Mouse (Mus musculus): ENCODE results near the gene Defb25.

The Defb25 gene

DNA sequence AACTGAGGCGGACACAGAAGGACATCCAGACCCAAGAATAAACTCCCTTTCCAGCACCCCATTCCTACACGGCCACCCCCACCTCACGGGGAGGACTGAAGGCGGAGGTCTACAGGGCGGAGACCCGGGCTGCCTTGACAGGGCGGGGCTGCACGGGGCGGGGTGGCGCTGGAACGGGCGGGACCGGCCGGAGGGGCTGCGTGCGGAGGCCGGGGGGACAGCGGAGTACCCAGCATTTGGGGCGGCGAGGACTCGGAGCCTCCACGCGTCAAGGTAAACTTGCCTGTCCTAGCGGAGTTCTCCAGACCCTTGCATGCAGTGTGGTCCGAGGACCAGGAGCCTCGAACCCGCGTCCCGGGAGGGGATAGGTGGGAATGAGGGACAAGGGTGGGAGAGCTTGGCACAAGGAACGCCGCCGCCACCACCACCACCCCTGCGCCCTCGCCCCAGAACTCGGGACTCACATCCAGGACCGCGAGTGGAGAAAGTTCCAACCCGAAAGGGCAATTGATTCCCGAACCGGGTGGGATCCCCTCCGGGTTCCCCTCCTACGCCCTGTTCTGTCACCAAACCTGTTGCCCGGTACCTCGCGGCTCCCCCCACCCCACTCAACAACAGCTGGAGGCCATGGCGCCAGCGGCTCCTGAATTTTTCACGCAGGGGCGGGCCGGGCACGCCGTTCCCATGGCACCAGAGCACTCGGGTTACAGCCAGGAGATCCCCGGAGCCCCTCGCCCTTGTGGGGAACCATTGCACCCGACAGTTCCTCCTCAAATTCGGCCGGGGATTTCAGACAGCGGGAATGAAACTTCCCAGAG lies 4.1 kb upstream of the Defb25 start, which contains the start of gene Rem1:
TSS of gene Rem1 (plus strand) at position 178 of the 818 bp plus-strand sequence.
- DNase-seq: no peak

DNA sequence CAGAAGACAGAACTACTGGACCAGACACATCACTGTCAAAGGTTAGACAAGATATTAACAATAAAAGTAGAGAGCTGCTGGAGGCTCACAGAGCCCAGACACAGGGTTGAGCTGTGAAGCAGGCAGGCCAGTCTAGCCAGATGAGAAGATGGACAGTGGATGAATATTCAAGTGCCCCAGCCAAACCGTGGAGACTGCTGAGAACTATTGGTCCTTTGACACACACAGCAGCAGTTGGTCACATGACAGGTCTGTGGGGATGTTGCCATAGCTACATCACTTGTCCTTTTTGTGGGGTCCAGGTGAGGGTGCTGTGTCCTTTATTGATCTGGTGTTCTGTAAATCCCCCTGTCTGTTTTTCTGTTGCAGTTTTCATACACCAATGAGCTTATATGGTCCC lies 2.4 kb upstream of the Defb25 start:
- no peak for DNase-seq

GRCm38 (mm10) chr2:152624566-152624965 lies 1.7 kb upstream of the Defb25 start:
- no peak for DNase-seq

DNA sequence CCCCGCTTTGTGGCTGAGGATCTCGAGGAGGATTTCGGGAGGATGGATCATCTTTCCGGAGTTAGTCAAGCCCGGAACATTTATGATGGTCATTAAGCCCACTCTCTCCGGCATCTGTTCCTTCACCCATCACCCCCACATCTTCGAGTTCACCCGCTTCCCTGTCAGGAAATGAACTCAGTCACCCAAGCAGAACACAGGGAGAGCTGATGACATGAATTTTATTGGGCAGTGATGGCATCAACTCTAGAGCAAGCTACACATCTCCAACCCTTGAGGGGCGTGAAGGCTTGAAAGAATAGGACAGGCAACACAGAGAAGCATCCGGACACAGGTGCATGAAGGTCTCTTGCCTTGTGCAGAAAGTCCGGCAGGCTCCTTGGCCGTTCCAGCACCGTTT lies 702 bp downstream of the Defb25 start:
- no peak for DNase-seq

DNA sequence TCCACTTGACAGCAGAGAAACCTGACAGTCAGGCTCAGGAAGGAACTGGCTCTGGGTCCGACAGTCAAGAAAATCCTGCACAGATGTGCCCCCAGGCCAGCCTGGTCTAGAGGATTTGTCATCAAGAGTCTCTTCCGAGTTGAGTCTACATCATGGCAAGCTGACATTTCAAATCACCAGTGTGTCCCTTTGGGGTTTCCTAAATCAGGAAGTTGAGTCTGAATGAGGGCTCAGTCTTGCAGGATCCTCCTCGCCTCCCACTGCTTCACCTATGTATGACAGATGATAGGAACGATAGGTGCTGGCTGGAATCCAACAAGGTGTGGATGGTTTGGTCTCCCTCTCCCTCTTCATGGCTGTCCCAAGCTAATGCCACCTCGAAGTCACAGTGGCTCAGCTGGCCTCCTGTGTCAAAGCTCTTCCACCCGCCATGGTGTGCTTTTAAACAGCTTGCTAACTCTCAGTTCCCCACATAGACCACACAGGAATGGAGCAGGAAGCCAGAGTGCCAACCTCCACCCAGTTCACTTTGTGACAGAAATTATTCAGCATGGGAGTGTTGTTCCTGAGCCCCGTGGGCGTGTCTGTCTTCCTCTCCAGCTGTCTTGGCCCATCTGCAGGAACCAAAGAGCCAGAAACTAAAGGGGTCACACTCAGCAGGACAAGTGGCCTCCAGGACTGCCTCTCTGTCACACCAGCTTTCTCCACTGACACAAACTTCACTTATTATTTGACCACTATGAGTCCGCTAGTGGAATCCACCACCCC lies 2.3 kb downstream of the Defb25 start:
- no peak for DNase-seq

GRCm38 (mm10) chr2:152617374-152617773 lies 5.5 kb downstream of the Defb25 start:
- no peak for DNase-seq

DNA sequence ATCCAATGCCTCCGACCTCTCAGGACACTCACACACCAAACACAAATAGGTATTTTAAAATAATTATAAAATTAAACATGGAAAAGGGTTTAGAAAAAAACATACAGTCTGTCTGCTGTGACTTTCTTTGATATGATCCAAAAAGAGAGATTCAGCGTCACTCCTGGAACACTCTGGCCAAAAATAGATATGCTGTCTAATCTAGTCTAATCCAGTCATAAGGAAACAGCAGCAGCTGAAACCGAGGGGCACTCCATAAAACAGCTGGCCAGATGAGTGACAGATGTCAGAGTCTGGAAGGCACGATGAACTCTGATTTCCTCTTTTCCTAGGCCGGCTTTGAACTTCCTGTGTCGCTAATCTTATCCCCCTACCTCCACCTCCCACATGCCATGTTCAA lies 6.4 kb downstream of the Defb25 start:
- DNase-seq: no peak

DNA sequence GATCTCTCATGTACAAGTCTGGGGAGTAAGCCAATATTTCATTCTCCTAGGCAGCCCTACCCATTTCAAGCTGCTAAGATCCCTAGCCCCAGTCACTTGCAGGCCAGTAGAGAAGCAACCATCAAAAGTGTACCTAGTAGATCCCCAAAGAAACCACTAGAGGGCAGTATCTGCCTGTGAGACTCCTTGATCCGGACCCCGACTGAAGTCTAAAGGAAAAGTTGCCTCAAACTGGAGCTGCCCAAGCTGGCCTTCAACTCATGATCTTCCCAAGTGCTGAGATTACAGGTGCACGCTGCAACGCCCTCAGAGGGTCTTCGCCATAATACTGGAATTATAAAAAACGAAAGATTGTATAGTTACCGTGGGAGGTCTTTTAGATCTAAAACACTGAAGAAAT lies 7.3 kb downstream of the Defb25 start:
- DNase-seq: peak in 1 of 2 experiments; percentile 21

GRCm38 (mm10) chr2:152612193-152612592 lies 10.7 kb downstream of the Defb25 start:
- no peak for DNase-seq

- DNase-seq: no peak
Observed at GRCm38 (mm10) chr2:152608719-152609118, 14.1 kb downstream of the Defb25 start.

DNA sequence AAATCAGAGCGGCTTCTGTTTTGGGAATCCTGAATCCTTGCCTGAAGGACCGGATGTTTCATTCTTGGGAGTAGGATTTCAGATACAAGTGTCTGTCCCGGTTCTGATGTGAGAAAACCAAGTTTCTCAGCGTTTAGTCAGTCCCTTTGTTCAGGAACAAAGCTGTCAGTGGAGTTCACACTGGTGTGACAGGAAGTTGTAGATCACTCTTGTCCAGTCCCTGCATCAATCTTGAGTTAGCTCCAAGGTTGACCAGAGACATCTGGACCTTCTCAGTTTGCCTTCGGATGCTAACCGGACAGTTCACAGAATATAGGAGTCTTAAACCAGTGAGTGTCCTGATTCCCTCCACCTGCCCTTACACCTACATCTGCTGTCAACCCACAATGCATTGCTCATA lies 15.1 kb downstream of the Defb25 start:
- DNase-seq: no peak

- DNase-seq: peak in 1 of 2 experiments; percentile 28
Observed at GRCm38 (mm10) chr2:152604057-152604456, 18.8 kb downstream of the Defb25 start, which contains the start of gene Defb36. Gene Defb36 (plus strand): TSS chr2:152604327.

DNA sequence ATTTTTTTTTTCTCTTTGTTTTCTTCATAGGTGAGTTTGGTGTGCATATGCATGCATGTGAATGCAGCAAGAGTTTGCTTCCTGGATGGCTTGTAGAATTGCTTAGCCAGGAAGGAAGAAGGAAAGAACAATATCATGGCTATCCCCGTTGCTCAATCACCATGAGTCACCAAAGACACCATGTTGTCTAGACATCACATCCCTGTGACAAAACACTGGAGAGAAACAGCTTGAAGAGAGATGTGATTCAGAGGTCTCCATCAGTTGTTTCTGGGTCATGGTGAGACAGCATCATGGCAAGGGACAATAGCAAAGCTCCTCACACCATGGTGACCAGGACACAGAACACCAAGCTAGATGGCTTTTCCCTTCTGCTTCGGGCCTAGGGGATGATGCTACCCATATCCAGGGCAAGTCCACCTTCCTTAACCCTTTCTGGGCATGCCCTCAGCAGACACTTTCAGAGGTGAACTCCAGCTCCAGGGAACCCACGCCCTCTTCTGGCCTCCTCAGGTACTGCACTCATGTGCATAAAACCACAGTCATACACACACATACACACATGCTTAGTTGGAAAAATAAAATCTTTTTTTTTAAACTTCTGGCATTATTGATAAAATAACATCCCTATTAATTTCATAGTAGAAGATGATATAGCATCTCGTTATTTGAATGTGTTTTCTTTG lies 21.4 kb downstream of the Defb25 start:
- DNase-seq: no peak

DNA sequence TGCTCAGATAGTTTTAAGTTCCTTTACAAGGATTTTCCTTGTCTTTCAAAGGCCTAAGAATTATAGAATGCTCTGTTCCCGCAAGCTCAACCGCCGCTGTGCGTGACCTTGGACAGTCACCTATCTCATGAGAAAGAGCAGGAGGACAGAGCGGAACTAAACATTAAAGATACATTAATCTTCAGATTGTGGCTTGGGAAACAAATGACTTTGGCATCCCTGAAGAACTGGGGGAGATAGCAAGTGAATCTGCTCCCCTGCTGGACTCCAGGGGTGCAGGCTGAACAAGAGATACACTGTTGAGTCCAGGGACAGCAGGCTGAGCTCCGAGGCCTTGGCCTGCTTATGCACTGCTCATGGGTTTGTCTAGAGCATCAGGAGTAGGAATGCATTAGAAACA lies 22.8 kb downstream of the Defb25 start:
- no peak for DNase-seq

DNA sequence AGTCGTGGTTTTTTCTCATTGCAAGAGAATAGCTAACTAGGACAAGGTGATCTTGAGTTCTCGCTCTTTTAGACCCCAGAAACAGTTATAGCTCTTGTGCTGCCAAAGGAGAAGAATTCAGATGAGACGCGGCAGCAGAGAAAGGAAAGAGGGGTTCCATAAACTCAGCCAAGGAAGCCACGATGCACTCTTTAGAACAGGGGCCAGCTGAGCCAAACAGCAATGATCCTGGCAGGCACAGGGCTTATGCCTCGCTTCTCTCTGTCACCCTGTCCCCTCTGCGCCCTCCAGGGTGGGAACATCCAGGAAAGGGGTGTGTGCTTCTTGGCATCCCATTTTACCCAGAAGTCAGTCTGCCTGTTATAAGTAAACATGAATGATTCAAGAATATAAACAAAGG lies 23.6 kb downstream of the Defb25 start, which contains the start of gene Defb45:
TSS of gene Defb45 (minus strand) at position 101 of the 400 bp plus-strand sequence.
- no peak for DNase-seq

DNA sequence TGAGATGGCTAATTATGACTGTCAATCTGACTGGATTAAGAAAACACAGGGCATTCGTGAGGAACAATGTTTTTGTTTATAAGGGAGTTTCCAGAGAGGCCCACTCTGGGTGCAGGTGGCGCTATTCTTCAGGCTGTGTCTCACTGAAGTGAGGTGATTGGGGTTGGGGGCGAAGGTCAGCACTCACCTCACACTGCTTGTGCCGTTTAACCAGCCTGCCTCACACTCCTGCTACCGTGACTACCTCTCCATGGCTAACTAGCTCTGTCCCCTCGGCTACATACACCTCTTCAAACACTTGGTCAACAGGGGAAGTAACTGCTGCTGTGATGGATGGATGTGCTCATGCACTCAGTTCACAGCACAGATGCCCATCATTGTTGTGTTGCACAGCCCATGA lies 33.8 kb downstream of the Defb25 start:
- DNase-seq: no peak

DNA sequence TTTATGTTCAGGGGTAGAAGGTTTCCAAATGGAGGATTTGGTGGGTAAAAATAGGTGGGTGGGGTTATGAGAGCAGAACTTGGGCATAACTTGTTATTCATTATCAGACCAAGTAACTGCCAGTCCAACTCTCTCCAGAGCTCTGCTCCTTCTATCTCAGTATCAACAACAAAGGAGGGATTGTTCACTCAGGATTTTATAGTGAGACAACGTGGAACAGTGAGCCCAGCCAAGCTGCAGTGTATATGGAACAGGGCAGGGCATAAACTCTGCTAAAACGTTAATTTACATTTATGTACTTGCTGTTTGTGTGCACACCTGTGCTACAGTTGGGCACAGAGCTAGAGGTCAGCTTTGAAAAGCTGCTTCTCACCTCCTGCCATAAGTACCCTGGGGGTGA lies 34.4 kb downstream of the Defb25 start:
- DNase-seq: no peak

DNA sequence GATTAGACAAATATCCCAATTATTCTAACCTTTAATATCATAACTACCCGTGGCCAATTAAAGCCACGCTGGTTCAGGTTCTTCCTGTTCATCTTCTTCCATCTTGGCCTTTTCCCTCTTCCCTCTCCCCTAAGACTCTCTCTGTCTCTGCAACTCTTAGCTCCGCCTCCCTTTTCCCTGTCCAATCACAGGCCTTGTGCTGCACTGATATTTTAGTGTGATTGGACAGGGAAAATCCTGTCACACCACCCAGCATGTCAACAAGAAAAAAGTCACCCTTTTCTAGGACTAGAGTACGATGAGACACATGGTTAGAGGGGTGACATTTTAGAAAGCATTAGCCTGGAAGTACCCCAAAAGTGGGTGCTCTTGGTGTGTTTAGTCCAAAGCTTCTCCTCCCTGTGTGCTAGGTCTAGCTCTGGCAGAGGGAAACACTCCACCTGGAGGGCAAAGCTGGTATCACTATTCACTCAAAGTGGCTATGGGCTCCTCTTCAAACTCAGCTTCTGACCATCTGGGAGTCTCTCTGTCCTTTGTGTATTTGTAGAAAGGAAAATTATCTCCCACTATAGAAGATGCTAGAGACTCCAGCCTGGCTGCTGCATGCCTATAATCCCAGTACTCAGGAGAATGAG lies 35.8 kb downstream of the Defb25 start:
- DNase-seq: no peak

DNA sequence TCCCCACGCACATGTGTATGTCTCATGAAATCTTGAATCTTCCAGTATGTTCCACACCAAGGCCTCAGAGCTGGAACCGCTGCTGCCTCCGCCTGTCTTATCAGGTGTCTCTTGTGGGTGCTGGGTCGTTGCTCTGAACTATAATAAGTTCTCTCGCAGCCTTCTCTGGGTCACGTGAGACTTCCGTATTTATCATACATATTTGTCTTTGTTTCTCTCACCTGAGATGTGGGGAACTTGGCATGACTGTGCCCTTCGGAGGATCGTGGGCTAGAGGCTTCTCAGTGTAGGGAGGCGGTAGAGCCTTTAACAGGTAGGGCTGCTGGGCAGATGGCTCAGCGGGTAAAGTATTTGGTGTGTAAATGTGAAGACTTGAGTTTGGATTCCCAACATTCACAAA lies 42.2 kb downstream of the Defb25 start:
- DNase-seq: no peak

DNA sequence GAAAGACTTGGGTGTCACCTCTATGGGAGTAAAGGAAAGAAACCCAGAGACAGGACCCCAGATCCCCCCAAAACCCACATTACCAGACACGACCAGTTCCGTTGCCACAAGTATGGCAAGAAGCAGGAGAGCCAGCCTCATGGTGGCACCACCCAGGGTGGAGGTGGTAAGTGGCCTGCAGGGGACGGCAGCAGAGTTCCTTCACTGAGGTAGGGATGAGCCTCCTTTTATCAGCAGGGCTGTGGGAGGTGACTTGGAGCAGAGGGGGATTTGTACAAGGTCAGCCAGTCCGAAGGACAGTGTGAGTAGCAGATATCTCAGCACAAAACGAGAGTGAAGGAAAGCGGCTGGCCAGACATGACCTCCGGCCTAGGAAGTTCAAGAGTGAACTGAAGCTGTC lies 42.7 kb downstream of the Defb25 start, which contains the start of gene Defb19:
TSS of gene Defb19 (minus strand) at position 206 of the 400 bp plus-strand sequence.
- DNase-seq: no peak

DNA sequence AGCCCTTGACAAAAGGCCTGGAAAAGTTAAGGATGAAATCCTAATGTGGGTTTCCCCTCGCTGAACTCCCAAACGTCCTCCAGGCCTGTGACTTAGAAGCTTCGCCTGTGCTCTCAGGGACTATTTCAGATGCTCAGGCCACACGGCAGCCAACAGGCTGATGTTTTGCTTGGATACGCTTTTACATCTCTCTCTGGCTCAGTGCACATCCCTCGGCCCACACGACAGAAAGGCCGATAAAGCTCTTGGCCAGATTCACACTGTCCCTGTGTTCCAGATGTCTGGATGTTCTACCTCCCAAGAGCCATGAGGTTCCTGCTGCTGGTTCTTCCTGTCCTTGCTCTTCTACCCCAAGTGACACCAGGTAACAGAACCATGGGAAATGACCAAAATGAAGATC lies 49.4 kb downstream of the Defb25 start:
- no peak for DNase-seq
